Mouse (Mus musculus): ENCODE measurements around the gene Atad3a.

Atad3a gene

GRCm38 (mm10) chr4:155694111-155694481, 66.8 kb downstream of the Atad3a start, which contains the start of gene Fndc10:
Gene Fndc10, plus strand, starts transcription at chr4:155694342.
- DNase-seq (ENCODE audit: low spot score): peak; percentile 24

DNA sequence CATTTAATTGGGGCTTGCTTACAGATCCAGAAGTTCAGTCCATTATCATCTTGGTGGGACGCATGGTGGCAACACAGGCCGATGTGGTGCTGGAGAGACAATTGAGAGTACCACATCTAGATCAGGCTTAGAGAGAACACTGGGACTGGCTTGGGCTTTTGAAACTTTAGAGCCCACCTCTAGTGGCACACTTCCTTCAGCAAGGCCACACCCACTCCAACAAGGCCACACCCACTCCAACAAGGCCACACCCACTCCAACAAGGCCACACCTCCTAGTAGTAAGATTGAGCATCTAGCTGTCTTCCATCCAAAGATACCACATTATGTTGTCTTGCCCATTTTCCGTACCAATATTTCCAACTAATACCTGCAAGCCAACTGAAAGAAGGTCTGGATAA, 68.5 kb downstream of the Atad3a start:
- DNase-seq (ENCODE audit: low spot score): no peak

All from ovary, postnatal 10 days (tissue).